Mouse (Mus musculus) adrenal gland, adult 8-10 months (tissue): ENCODE measurements at regions not wholly inside any gene's neighbourhood (a gene's known extent, or its start where the extent isn't known, plus 50 kb on each side); places are given as distances from the start of the nearest gene placed in this dataset.
"Not testable (repeated sequence)": the region's sequence is repeated elsewhere in the genome, so short reads cannot be mapped to it uniquely, and the experiment has no call there.

Source experiments
- DNase-seq: peaks from one replicate; pipeline ENCODE4 v3.0.0; 2022

GRCm38 (mm10) chr4:114296380-114296779 is 110.1 kb upstream of the Trabd2b start:
- no peak for DNase-seq

- DNase-seq: not testable (repeated sequence)
Measured at GRCm38 (mm10) chr4:114298517-114298916, 108.0 kb upstream of the Trabd2b start.

DNA sequence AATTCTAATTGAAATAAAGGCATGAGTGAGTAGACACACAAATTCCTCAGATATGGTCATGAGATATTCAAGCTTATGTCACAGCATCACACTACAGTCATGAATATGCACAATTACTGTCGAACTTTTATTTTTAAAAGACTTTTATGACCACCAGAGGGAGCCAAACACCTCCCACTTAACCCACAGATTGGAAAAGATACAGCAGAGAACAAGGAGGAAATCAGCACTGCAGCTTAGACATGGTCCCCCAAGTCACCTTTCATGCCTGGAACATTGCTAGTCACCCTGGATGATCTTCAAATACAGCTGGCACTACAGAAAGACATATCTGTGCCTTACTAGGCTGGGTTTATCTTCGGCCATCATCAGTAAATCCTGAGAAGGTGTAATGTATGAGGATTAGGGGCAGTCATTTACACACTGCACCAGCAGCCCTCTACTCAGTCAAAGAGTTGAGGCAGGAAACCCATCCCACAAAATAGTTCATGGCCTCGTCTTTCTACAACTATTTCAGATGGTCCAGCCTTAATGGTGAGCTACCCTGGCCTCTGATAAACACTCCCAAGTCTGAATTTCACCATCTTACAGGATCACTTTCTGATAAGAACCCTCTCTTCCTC is 106.0 kb upstream of the Trabd2b start:
- no peak for DNase-seq

- no peak for DNase-seq
Measured at GRCm38 (mm10) chr4:114304654-114305053, 101.9 kb upstream of the Trabd2b start.

GRCm38 (mm10) chr4:114307491-114307890 is 99.0 kb upstream of the Trabd2b start:
- DNase-seq: no peak

GRCm38 (mm10) chr4:114308518-114308917 is 98.0 kb upstream of the Trabd2b start:
- DNase-seq: peak; percentile 2

DNA sequence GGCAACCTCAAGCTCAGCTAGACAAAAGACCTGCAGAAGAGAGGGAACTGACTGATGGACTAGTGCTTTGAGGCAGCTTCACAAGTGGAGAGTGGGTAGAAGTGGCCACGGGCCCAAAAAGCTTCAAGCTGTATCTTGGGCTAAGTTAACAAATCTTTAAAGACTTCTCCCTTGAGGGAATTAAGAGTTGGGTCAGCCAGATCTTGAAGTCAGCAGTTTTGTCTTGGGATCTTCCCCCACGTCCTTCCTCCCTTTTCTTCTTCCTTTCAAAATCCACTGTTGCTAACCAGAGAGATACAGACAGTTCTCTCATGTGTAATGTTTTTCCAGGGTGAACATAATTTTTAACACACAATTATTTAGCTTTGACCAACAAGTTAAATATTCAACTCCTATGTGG is 91.5 kb upstream of the Trabd2b start:
- no peak for DNase-seq

GRCm38 (mm10) chr4:114315556-114315955 is 91.0 kb upstream of the Trabd2b start:
- no peak for DNase-seq

- no peak for DNase-seq
Measured at GRCm38 (mm10) chr4:114317076-114317475, 89.4 kb upstream of the Trabd2b start.

- DNase-seq: no peak
Measured at GRCm38 (mm10) chr4:114320076-114320475, 86.4 kb upstream of the Trabd2b start.

GRCm38 (mm10) chr4:114321516-114322339 is 84.8 kb upstream of the Trabd2b start:
- DNase-seq: no peak

DNA sequence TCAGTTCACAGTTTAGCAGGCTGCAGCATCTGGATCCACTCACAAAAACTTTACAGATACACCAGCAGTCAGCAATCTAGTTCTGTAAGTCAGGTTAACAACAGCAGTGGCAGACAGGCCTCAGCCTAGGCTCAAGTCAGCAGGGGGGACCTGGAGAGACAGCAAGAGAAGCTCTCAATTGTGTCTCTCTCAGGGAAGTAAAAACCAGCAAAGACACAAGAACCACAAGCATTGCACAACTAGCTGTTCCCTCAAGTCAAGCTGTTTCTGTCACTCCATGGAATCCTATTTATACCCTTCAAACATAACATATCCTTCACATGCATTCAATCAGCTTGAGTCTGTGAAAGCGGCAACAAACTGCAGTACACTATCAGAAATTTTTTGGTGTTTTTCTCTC is 76.5 kb upstream of the Trabd2b start:
- DNase-seq: no peak

GRCm38 (mm10) chr4:114331161-114331560 is 75.4 kb upstream of the Trabd2b start:
- DNase-seq: no peak

DNA sequence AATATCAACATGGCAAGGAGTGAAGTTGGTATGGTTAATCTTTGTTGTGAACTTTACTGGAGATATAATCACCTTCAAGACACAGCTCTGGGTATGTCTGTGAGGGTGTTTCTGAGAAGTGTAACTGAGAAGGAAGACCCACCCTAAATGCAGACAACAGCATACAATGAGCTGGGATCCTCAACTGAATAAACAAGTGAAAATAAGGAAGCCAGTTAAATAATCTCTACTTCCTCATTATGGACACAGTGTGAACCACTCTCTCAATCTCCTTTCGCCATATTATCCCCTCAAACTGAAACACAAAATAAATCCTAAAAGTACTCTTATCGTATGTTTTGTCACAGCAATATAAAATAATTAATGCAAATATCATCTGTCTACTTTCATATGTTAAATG is 71.7 kb upstream of the Trabd2b start:
- DNase-seq: no peak

- DNase-seq: no peak
Measured at GRCm38 (mm10) chr4:114336029-114336746, 70.3 kb upstream of the Trabd2b start.

- no peak for DNase-seq
Measured at GRCm38 (mm10) chr4:114336747-114337090, 69.8 kb upstream of the Trabd2b start.

GRCm38 (mm10) chr4:114339793-114340192 is 66.7 kb upstream of the Trabd2b start:
- DNase-seq: no peak

- no peak for DNase-seq
Measured at GRCm38 (mm10) chr4:114345154-114345553, 61.4 kb upstream of the Trabd2b start.

DNA sequence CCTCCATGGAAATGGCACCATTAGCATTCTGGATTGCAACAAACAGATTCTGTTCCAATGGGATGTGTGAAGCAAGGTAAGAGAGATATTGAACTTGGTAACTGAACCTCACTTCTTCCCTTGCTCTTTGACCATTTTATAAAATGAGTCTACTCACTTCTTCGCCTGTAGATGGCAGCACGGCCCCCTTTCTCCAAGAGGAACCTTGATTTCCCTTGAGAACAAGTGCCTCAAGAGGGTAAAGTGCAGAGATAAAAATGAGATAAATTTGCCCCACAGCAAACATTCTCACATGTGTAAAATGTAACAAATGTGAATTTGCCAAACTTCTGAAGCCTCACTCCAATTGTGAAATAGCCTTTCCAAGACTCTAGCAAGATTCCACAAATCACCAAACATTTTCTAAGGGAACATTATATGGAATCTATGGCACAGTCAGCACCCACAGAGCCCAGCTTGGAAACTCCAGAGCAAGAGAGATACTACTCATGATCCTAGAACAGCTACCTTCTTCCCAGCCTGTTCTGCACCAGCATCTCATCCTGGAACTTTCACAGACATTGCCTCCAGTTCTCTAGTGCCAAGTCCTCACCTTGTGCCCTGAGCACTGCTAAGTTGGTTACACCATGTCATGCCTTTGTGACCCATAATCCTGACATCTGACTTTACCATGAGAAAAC is 60.3 kb upstream of the Trabd2b start:
- DNase-seq: peak; percentile 11

GRCm38 (mm10) chr4:114346884-114347283 is 59.6 kb upstream of the Trabd2b start:
- DNase-seq: no peak

GRCm38 (mm10) chr4:114349601-114350000 is 56.9 kb upstream of the Trabd2b start:
- DNase-seq: no peak

- no peak for DNase-seq
Measured at GRCm38 (mm10) chr4:114351282-114351681, 55.2 kb upstream of the Trabd2b start.

DNA sequence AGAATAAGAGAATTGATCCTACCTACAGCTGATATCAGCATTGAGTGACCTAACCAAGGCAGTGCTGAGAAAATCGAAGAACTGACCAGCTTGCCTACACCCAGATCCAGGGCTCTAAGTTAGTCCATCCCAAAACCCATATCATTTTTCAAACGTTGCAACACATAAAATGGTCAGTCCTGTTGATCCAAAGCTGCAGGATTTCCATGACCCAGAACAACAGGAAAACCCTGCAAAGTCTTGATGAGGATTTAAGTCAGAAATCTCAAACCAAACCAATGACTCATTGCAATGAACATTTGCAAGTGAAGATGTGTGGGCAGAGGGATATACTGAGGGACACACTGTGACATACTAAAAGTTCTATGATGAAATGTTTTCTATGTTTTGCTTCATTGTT is 53.5 kb upstream of the Trabd2b start:
- no peak for DNase-seq
